Mouse (Mus musculus) layer of hippocampus, adult 9-10 months (tissue): ENCODE results near the gene Lsp1.

Experiments used
- DNase-seq: peaks from one replicate; pipeline ENCODE4 v3.0.0; 2022; ENCODE audit warnings: low spot score

Lsp1 gene

DNA sequence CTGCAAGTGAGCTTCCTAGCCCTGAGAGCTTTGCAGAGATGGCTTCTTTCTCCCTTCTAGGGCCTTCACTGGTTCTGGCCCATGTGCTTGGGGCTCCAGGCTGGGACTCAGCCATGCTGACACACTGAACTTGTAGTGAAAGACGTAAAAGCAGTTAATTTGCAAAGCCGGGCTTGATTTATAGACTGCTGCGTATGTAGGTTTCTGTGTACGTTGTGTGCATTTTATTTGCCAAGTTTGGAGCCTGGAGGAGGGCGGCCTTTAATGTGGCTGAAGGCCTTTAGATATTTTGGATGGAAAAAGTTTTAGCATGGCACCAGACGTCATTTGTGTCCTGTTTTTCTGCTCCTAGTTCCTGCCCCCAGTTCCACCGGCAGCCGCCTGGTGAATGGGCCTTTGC, 79.2 kb downstream of the Lsp1 start:
- DNase-seq: no peak

DNA sequence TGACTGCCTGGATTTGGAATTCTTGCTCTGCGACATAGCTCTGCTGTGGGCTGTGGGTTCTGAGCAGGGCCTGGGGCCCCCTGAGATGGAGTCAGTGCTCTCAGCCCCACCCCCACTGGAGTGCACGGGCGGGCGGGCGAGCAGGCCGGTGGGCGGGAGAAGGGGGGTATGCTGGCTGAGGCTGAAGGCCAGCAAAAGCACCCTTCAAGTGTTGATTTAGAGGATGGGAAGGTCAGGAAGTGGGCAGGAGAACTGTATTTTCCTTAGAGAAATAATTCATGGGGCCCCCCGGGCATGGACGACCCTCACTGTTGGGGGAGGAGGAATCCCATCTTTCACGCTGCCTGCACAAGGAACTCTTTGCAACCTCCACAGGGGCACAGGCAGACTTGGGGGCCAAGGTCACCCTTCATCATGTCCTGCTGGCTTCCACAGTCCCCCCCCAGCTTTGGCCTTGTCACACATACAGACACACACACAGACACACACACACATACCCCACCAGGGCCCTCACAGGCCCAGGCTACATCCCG, 82.2 kb downstream of the Lsp1 start:
- no peak for DNase-seq
